Mouse (Mus musculus): Measurements from ENCODE around the gene Cdca5.

The Cdca5 gene

GRCm38 (mm10) chr19:6140678-6141393 lies 56.1 kb downstream of the Cdca5 start, which contains the start of gene Batf2:
Batf2 (plus strand) TSS chr19:6140983.
- peak; percentile 91 for DNase-seq (ENCODE audit: low read depth, low spot score)

- peak; percentile 82 for DNase-seq (ENCODE audit: low read depth, low spot score)
These were observed 56.6 kb downstream of the Cdca5 start, which contains the start of gene Arl2 for GRCm38 (mm10) chr19:6141394-6141749. Arl2 (minus strand) TSS chr19:6141548.
